Mouse (Mus musculus) bone marrow macrophage, adult 2 months (primary cell): ENCODE measurements around the gene Emilin3.

ENCODE experiments used
- CTCF ChIP-seq: IDR thresholded peaks from 2 replicates; pipeline ENCODE4 v1.5.1; 2012; ENCODE audit warnings: low read depth, mild to moderate bottlenecking, low read length, moderate library complexity
- POLR2A ChIP-seq: IDR thresholded peaks from 2 replicates; pipeline ENCODE4 v1.6.1; 2012; ENCODE audit warnings: mild to moderate bottlenecking, low read depth, low read length, borderline replicate concordance

DNA sequence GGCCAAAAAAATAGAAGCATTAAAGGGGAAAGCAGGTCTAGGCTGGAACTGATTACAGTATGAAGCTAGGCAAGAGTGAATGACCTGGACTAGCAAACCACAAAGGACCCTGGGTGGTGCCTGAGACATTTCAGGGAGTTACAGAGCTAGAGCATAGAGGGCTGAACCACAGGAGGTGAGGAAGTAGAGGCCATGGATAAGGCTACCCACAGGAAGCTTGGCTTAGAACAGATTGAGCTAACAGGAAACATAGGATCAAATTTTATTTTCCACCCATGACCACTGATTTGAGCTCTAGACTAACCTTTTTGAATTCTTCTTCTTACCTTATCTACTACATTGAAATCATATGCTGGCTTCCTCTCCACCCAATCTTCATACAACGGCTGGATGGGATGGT lies 51.8 kb downstream of the Emilin3 start:
- TF ChIP-seq POLR2A (no peak), CTCF (no peak)
